Comparison of ENCODE assay signal across 12 mouse cellular contexts in genomic region chr2:30846723-30847122, GRCm38 (mm10). TPM values are rescaled to one million over a fixed set of nuclear protein-coding genes. Genes with fewer than 3 reads are reported as not detected.
DNase-seq lines count a peak whose midpoint lies in the region; ATAC-seq lines count a peak whose summit lies in the region.
"Had no signal": no experiment of that assay in that cellular context is flagged by ENCODE, and none has a peak within 500 bp of the region (broad histone marks: within the 10 kb centered on the region; RNA-seq: fewer than 3 reads in every experiment).

No protein-coding gene starts in this region.

- H3K9me3 ChIP-seq in heart, embryonic 11.5 days (replicated peaks; ENCODE audit: control insufficient read depth, low read length): no peaks in the 10 kb centered on the region
- H3K9me3 ChIP-seq in liver, embryonic 11.5 days (ENCODE audit: control insufficient read depth, low read length): no peaks in the 10 kb centered on the region
- H3K9me3 ChIP-seq in embryonic facial prominence, embryonic 12.5 days: no peaks in the 10 kb centered on the region
- no peaks in the 10 kb centered on the region for H3K9me3 ChIP-seq in limb, embryonic 11.5 days (ENCODE audit: control insufficient read depth, low read length)

- peak overlapping the region; percentile 84 for H3K27ac ChIP-seq in heart, embryonic 11.5 days (ENCODE audit: low read depth, low read length)
- no peak overlapping the region for H3K27ac ChIP-seq in liver, embryonic 11.5 days (ENCODE audit: low read depth, low read length)
- peak overlapping the region; percentile 87 for H3K27ac ChIP-seq in embryonic facial prominence, embryonic 12.5 days
- H3K27ac ChIP-seq in limb, embryonic 11.5 days (replicated peaks; ENCODE audit: low read depth, low read length): peak overlapping the region; percentile 53; the same call in 1 of the 2 replicates

- WGBS in heart, embryonic 11.5 days (ENCODE audit: insufficient replicate concordance): 10% methylated on average over 6 of the region's 6 CpGs
- 26% methylated on average over 6 of the region's 6 CpGs for WGBS in liver, embryonic 11.5 days
- WGBS in embryonic facial prominence, embryonic 12.5 days: 11% methylated on average over 6 of the region's 6 CpGs
- 4% methylated on average over 6 of the region's 6 CpGs for WGBS in limb, embryonic 11.5 days

- peaks cover 11% of the 10 kb centered on the region; the same call in 1 of the 2 replicates for H3K27me3 ChIP-seq in heart, embryonic 11.5 days (ENCODE audit: control insufficient read depth, insufficient read depth, low read length)
- H3K27me3 ChIP-seq in liver, embryonic 11.5 days (replicated peaks; ENCODE audit: control insufficient read depth, insufficient read depth, low read length): peaks cover 51% of the 10 kb centered on the region
- H3K27me3 ChIP-seq in embryonic facial prominence, embryonic 12.5 days: peaks cover 4% of the 10 kb centered on the region; the same call in 1 of the 2 replicates
- no peaks in the 10 kb centered on the region for H3K27me3 ChIP-seq in limb, embryonic 11.5 days (ENCODE audit: control insufficient read depth, insufficient read depth, low read length)
- H3K27me3 ChIP-seq: Patski had no signal

- peak overlapping the region; percentile 85 for H3K4me3 ChIP-seq in heart, embryonic 11.5 days (ENCODE audit: low read depth, low read length)
- H3K4me3 ChIP-seq in liver, embryonic 11.5 days (ENCODE audit: low read depth, low read length): peak overlapping the region; percentile 3; the same call in 1 of the 2 replicates
- H3K4me3 ChIP-seq in embryonic facial prominence, embryonic 12.5 days: peak overlapping the region; percentile 78
- peak overlapping the region; percentile 80 for H3K4me3 ChIP-seq in limb, embryonic 11.5 days (ENCODE audit: low read depth, low read length)

- DNase-seq in heart, adult 9 months (ENCODE audit: low spot score in 2 of 2): no peak
- no peak for DNase-seq in liver, embryonic 11.5 days (ENCODE audit: low spot score)
- DNase-seq in liver: no peak
- no peak for DNase-seq in limb, embryonic 11.5 days (ENCODE audit: low spot score)
- DNase-seq in Muller cell, postnatal 12 days (ENCODE audit: inconsistent ontology term): no peak
- DNase-seq: cerebellum, postnatal 10 days; kidney, postnatal 36 days; right cerebral cortex, postnatal 4 days had no signal

- peak overlapping the region; percentile 81 for H3K4me2 ChIP-seq in heart, embryonic 11.5 days
- H3K4me2 ChIP-seq in liver, embryonic 11.5 days: peak overlapping the region; percentile 69; the same call in 1 of the 2 replicates
- H3K4me2 ChIP-seq in embryonic facial prominence, embryonic 12.5 days (replicated peaks): peak overlapping the region; percentile 78
- peak overlapping the region; percentile 87 for H3K4me2 ChIP-seq in limb, embryonic 11.5 days (ENCODE audit: low read depth, severe bottlenecking)

- ATAC-seq in heart, embryonic 11.5 days (replicated peaks; ENCODE audit: insufficient number of reproducible peaks, low FRiP score, low TSS enrichment): peak; percentile 29; the same call in 1 of the 2 replicates
- ATAC-seq in liver, embryonic 11.5 days (replicated peaks; ENCODE audit: low FRiP score): no peak
- ATAC-seq in embryonic facial prominence, embryonic 12.5 days (ENCODE audit: insufficient number of reproducible peaks, insufficient read depth, low FRiP score, low TSS enrichment): no peak
- no peak for ATAC-seq in limb, embryonic 11.5 days (ENCODE audit: insufficient number of reproducible peaks, low FRiP score, low TSS enrichment, low read depth)
- ATAC-seq: lung, postnatal 0 days; Patski had no signal

- H3K4me1 ChIP-seq in heart, embryonic 11.5 days (ENCODE audit: control insufficient read depth, insufficient read depth, low read length): peaks cover 55% of the 10 kb centered on the region
- H3K4me1 ChIP-seq in liver, embryonic 11.5 days (replicated peaks; ENCODE audit: control insufficient read depth, insufficient read depth, low read length): peaks cover 17% of the 10 kb centered on the region; the same call in 1 of the 2 replicates
- peaks cover 68% of the 10 kb centered on the region for H3K4me1 ChIP-seq in embryonic facial prominence, embryonic 12.5 days
- H3K4me1 ChIP-seq in limb, embryonic 11.5 days (ENCODE audit: control insufficient read depth, insufficient read depth, low read length): peaks cover 52% of the 10 kb centered on the region

- no peaks in the 10 kb centered on the region for H3K36me3 ChIP-seq in heart, embryonic 11.5 days (ENCODE audit: control insufficient read depth, insufficient read depth, low read length)
- H3K36me3 ChIP-seq in liver, embryonic 11.5 days (ENCODE audit: control insufficient read depth, insufficient read depth, low read length): no peaks in the 10 kb centered on the region
- H3K36me3 ChIP-seq in embryonic facial prominence, embryonic 12.5 days: no peaks in the 10 kb centered on the region
- H3K36me3 ChIP-seq in limb, embryonic 11.5 days (ENCODE audit: control insufficient read depth, insufficient read depth, low read length): no peaks in the 10 kb centered on the region

- H3K9ac ChIP-seq in heart, embryonic 11.5 days (ENCODE audit: low read depth, low read length): peak overlapping the region; percentile 50; the same call in 1 of the 2 replicates
- H3K9ac ChIP-seq in liver, embryonic 11.5 days (ENCODE audit: low read depth, low read length): no peak overlapping the region
- peak overlapping the region; percentile 86 for H3K9ac ChIP-seq in embryonic facial prominence, embryonic 12.5 days
- H3K9ac ChIP-seq in limb, embryonic 11.5 days (ENCODE audit: low read length): peak overlapping the region; percentile 94

RNA-seq across cellular contexts. Expression of gene Prrx2, which starts 12.0 kb away (rescaled TPM):
- 55.8 and 63.2 TPM in 2 replicates for polyA plus RNA-seq in heart, embryonic 11.5 days (2014; fragmentation: Nextera tagmentation; extraction: Ambion mirVana)
- polyA plus RNA-seq in liver, embryonic 11.5 days (2014; fragmentation: Nextera tagmentation; extraction: Ambion mirVana): 8.2 and 9.4 TPM in 2 replicates
- 106 and 121 TPM in 2 replicates for polyA plus RNA-seq in embryonic facial prominence, embryonic 12.5 days (2016; fragmentation: Nextera tagmentation; extraction: Ambion mirVana)
- polyA plus RNA-seq in limb, embryonic 11.5 days (2014; fragmentation: Nextera tagmentation; extraction: Ambion mirVana): 138 and 155 TPM in 2 replicates

RNA-seq across cellular contexts. Expression of gene Asb6, which starts 16.6 kb away (rescaled TPM):
- 20.2 and 22.8 TPM in 2 replicates for polyA plus RNA-seq in heart, embryonic 11.5 days (2014; fragmentation: Nextera tagmentation; extraction: Ambion mirVana)
- polyA plus RNA-seq in liver, embryonic 11.5 days (2014; fragmentation: Nextera tagmentation; extraction: Ambion mirVana): 44.2 and 45.6 TPM in 2 replicates
- polyA plus RNA-seq in embryonic facial prominence, embryonic 12.5 days (2016; fragmentation: Nextera tagmentation; extraction: Ambion mirVana): 40.0 and 41.8 TPM in 2 replicates
- polyA plus RNA-seq in limb, embryonic 11.5 days (2014; fragmentation: Nextera tagmentation; extraction: Ambion mirVana): 38.7 and 40.4 TPM in 2 replicates

RNA-seq across cellular contexts. Expression of gene Ntmt1, which starts 39.1 kb away (rescaled TPM):
- polyA plus RNA-seq in heart, embryonic 11.5 days (2014; fragmentation: Nextera tagmentation; extraction: Ambion mirVana): 82.6 and 87.5 TPM in 2 replicates
- polyA plus RNA-seq in liver, embryonic 11.5 days (2014; fragmentation: Nextera tagmentation; extraction: Ambion mirVana): 75.9 and 85.2 TPM in 2 replicates
- 105 and 106 TPM in 2 replicates for polyA plus RNA-seq in embryonic facial prominence, embryonic 12.5 days (2016; fragmentation: Nextera tagmentation; extraction: Ambion mirVana)
- polyA plus RNA-seq in limb, embryonic 11.5 days (2014; fragmentation: Nextera tagmentation; extraction: Ambion mirVana): 102 and 109 TPM in 2 replicates

RNA-seq across cellular contexts. Expression of gene 1700001O22Rik, which starts 43.3 kb away (rescaled TPM):
- polyA plus RNA-seq in heart, embryonic 11.5 days (2014; fragmentation: Nextera tagmentation; extraction: Ambion mirVana): 1.2 and 1.6 TPM in 2 replicates
- polyA plus RNA-seq in liver, embryonic 11.5 days (2014; fragmentation: Nextera tagmentation; extraction: Ambion mirVana): 0.40 and 0.75 TPM in 2 replicates
- polyA plus RNA-seq in embryonic facial prominence, embryonic 12.5 days (2016; fragmentation: Nextera tagmentation; extraction: Ambion mirVana): 3.8 and 4.0 TPM in 2 replicates
- polyA plus RNA-seq in limb, embryonic 11.5 days (2014; fragmentation: Nextera tagmentation; extraction: Ambion mirVana): 2.6 and 3.9 TPM in 2 replicates

Comparison
In these comparisons a context has a peak if more than half of its experiments do, and no peak if none do; other contexts are left out.
1. H3K4me3 ChIP-seq: peak in every context shown above with its lines; median percentile 85 in heart, embryonic 11.5 days; 80 in limb, embryonic 11.5 days; 78 in embryonic facial prominence, embryonic 12.5 days; 3 in liver, embryonic 11.5 days.